Mouse (Mus musculus): ENCODE measurements around the gene Ctso. TPM values are rescaled to one million over a fixed set of nuclear protein-coding genes. Genes with fewer than 3 reads are reported as not detected.

Ctso gene
- polyA plus RNA-seq, 1 experiment from 2014 or later, result 10.1 TPM

Other genes starting within 250 kb of the Ctso start
- 2.1 and 2.6 TPM in 2 replicates for gene Tdo2, start 43.6 kb downstream of the Ctso start, polyA plus RNA-seq (2016; fragmentation: Nextera tagmentation; extraction: Ambion mirVana)
- gene Asic5, start 49.7 kb downstream of the Ctso start, polyA plus RNA-seq (2016; fragmentation: Nextera tagmentation; extraction: Ambion mirVana), result not detected in 2 replicates
- gene Gucy1b1, start 142.1 kb downstream of the Ctso start, polyA plus RNA-seq (2016; fragmentation: Nextera tagmentation; extraction: Ambion mirVana), result 32.6 and 42.7 TPM in 2 replicates
- 33.5 and 39.3 TPM in 2 replicates for gene Gucy1a1, start 213.2 kb downstream of the Ctso start, polyA plus RNA-seq (2016; fragmentation: Nextera tagmentation; extraction: Ambion mirVana)

All from heart, embryonic 10.5 days (tissue).